Mouse (Mus musculus) liver, embryonic 14.5 days (tissue): ENCODE measurements around the gene Selenop.

Experiments used
- CTCF ChIP-seq: IDR thresholded peaks from 2 replicates; pipeline ENCODE4 v1.5.1; 2016; ENCODE audit warnings: antibody characterized with exemption, low read depth, control low read depth
- EP300 ChIP-seq: IDR thresholded peaks from 2 replicates; pipeline ENCODE4 v1.6.1; 2016; ENCODE audit warnings: antibody characterized with exemption, low read depth

DNA sequence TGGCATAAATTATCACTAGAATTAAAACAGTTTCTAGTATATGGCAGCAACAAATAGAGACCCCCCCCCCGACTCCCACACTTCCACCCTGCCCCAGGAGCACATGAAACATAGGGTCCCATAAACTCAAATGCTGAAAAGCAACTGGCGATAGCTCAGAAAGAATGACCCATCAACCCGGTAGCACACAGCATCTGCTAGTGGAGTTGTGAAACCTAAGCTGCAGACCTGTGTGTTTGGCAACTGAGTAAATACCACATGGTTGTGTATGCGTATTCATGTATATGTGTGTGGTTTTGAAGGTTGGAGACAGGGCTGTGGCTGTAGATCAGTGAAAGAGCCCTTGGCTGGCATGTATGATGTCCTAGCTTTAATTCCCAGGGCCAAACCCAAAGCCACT is 37.3 kb upstream of the Selenop start:
- TF ChIP-seq CTCF (no peak), EP300 (no peak)
